Mouse (Mus musculus) intestine, embryonic 15.5 days (tissue): ENCODE data around the gene Tas2r113. TPM values are rescaled to one million over a fixed set of nuclear protein-coding genes. Genes with fewer than 3 reads are reported as not detected.
"Not testable (repeated sequence)": the region's sequence is repeated elsewhere in the genome, so short reads cannot be mapped to it uniquely, and the experiment has no call there.

ENCODE experiments used
- ATAC-seq: fragments of 200-750 bp; cut with Nextera tagmentation; 2 replicates; pipeline ENCODE4 v1.8.0; 2017; ENCODE audit warnings: moderate TSS enrichment, moderate library complexity
- H3K27ac ChIP-seq: fragments of 300-500 bp; sonication (generic); 2 replicates; pipeline ENCODE4 v1.5.1; 2015; ENCODE audit warnings: mild to moderate bottlenecking, inconsistent platforms
- H3K27me3 ChIP-seq: fragments of 300-500 bp; sonication (generic); replicated peaks from 2 replicates; pipeline ENCODE4 v1.6.1; 2015; ENCODE audit warnings: inconsistent platforms
- H3K36me3 ChIP-seq: fragments of 300-500 bp; sonication (generic); 2 replicates; pipeline ENCODE4 v1.6.1; 2015; ENCODE audit warnings: inconsistent platforms
- H3K4me1 ChIP-seq: fragments of 300-500 bp; sonication (generic); replicated peaks from 2 replicates; pipeline ENCODE4 v1.6.1; 2015; ENCODE audit warnings: inconsistent platforms
- H3K4me2 ChIP-seq: fragments of 300-500 bp; sonication (generic); replicated peaks from 2 replicates; pipeline ENCODE4 v1.6.1; 2015; ENCODE audit warnings: mild to moderate bottlenecking, inconsistent platforms
- H3K4me3 ChIP-seq: fragments of 300-500 bp; sonication (generic); replicated peaks from 2 replicates; pipeline ENCODE4 v1.5.1; 2015; ENCODE audit warnings: inconsistent platforms
- H3K9ac ChIP-seq: fragments of 300-500 bp; sonication (generic); 2 replicates; pipeline ENCODE4 v1.6.1; 2015; ENCODE audit warnings: inconsistent platforms
- H3K9me3 ChIP-seq: fragments of 300-500 bp; sonication (generic); 2 replicates; pipeline ENCODE4 v1.6.1; 2016; ENCODE audit warnings: inconsistent platforms
- WGBS: fragments of 180-500 bp; shearing (Covaris S2); methylation state at CpG from one replicate; pipeline ENCODE4 v1.1.7; 2015; 5-methylcytosine and 5-hydroxymethylcytosine counted together
- polyA plus RNA-seq: library from polyadenylated mRNA; unstranded; fragments of >200 nt; fragmentation: Nextera tagmentation; extraction: Ambion mirVana; gene quantifications from 2 replicates; pipeline ENCODE4 v1.2.1, GENCODE M21; 2015

The Tas2r113 gene
- not detected in 2 replicates for polyA plus RNA-seq

- H3K4me2 ChIP-seq, result no peak within 1 kb of the TSS
- no peak within 1 kb of the TSS for H3K4me3 ChIP-seq
- no peaks in the 10 kb centered on the region for H3K27me3 ChIP-seq
- no peak within 1 kb of the TSS for H3K9ac ChIP-seq
- no peaks in the 10 kb centered on the region for H3K9me3 ChIP-seq
- no peak within 1 kb of the TSS for H3K27ac ChIP-seq
- no peak for ATAC-seq
- H3K36me3 ChIP-seq, result no peaks in the 10 kb centered on the region
- no peaks in the 10 kb centered on the region for H3K4me1 ChIP-seq
- 75% methylated on average over 1 of the region's 1 CpGs for WGBS
Measured at GRCm38 (mm10) chr6:132892711-132893110, at the start of gene Tas2r113. Gene Tas2r113, plus strand, starts transcription at chr6:132893011.

GRCm38 (mm10) chr6:132846842-132847241, 46.0 kb upstream of the Tas2r113 start, which contains the start of gene Tas2r123:
Gene Tas2r123, plus strand, starts transcription at chr6:132847142.
- no peak for ATAC-seq

GRCm38 (mm10) chr6:132855138-132855537, 37.7 kb upstream of the Tas2r113 start, which contains the start of gene Tas2r116:
Gene Tas2r116, plus strand, starts transcription at chr6:132855438.
- ATAC-seq, result no peak
- H3K4me1 ChIP-seq, result no peaks in the 10 kb centered on the region
- WGBS, result 75% methylated on average over 1 of the region's 1 CpGs
- no peak within 1 kb of the TSS for H3K27ac ChIP-seq
- H3K4me2 ChIP-seq, result no peak within 1 kb of the TSS
- no peak within 1 kb of the TSS for H3K4me3 ChIP-seq
- no peaks in the 10 kb centered on the region for H3K27me3 ChIP-seq
- H3K36me3 ChIP-seq, result no peaks in the 10 kb centered on the region
- H3K9me3 ChIP-seq, result no peaks in the 10 kb centered on the region
- no peak within 1 kb of the TSS for H3K9ac ChIP-seq

More at GRCm38 (mm10) chr6:132846842-132847241, 46.0 kb upstream of the Tas2r113 start, which contains the start of gene Tas2r123:
- Histone ChIP-seq H3K27me3 (no peaks in the 10 kb centered on the region), H3K27ac (no peak within 1 kb of the TSS), H3K4me2 (no peak within 1 kb of the TSS), H3K4me1 (no peaks in the 10 kb centered on the region), H3K4me3 (no peak within 1 kb of the TSS), H3K9me3 (no peaks in the 10 kb centered on the region), H3K9ac (no peak within 1 kb of the TSS), H3K36me3 (no peaks in the 10 kb centered on the region)
- 77% methylated on average over 1 of the region's 1 CpGs for WGBS

GRCm38 (mm10) chr6:132867708-132868107, 25.1 kb upstream of the Tas2r113 start, which contains the start of gene Tas2r110:
Gene Tas2r110, plus strand, starts transcription at chr6:132868008.
- Histone ChIP-seq H3K9ac (no peak within 1 kb of the TSS), H3K4me2 (no peak within 1 kb of the TSS), H3K27me3 (no peaks in the 10 kb centered on the region), H3K4me3 (no peak within 1 kb of the TSS), H3K9me3 (no peaks in the 10 kb centered on the region), H3K4me1 (no peaks in the 10 kb centered on the region), H3K27ac (no peak within 1 kb of the TSS), H3K36me3 (no peaks in the 10 kb centered on the region)
- no peak for ATAC-seq

GRCm38 (mm10) chr6:132909351-132909750, 16.5 kb downstream of the Tas2r113 start, which contains the start of gene Tas2r125:
Gene Tas2r125, plus strand, starts transcription at chr6:132909651.
- Histone ChIP-seq H3K36me3 (no peaks in the 10 kb centered on the region), H3K4me1 (no peaks in the 10 kb centered on the region), H3K27ac (no peak within 1 kb of the TSS), H3K9me3 (no peaks in the 10 kb centered on the region), H3K9ac (no peak within 1 kb of the TSS), H3K4me2 (no peak within 1 kb of the TSS), H3K4me3 (no peak within 1 kb of the TSS), H3K27me3 (no peaks in the 10 kb centered on the region)
- 87% methylated on average over 3 of the region's 3 CpGs for WGBS
- no peak for ATAC-seq

- not testable (repeated sequence) for ATAC-seq, H3K4me3 ChIP-seq, H3K4me1 ChIP-seq, H3K9me3 ChIP-seq, H3K36me3 ChIP-seq, H3K4me2 ChIP-seq, H3K9ac ChIP-seq, H3K27ac ChIP-seq, H3K27me3 ChIP-seq
Measured at GRCm38 (mm10) chr6:132941376-132941775, 48.6 kb downstream of the Tas2r113 start.

Other genes starting within 250 kb of the Tas2r113 start
- gene A630073D07Rik, start 241.5 kb upstream of the Tas2r113 start, polyA plus RNA-seq, result not detected in 2 replicates
- gene Tas2r120, start 236.1 kb upstream of the Tas2r113 start, polyA plus RNA-seq, result not detected in 2 replicates
- not detected in 2 replicates for gene Tas2r121, start 192.0 kb upstream of the Tas2r113 start, polyA plus RNA-seq
- not detected in 2 replicates for gene Tas2r122, start 181.1 kb upstream of the Tas2r113 start, polyA plus RNA-seq
- gene Tas2r115, start 155.0 kb upstream of the Tas2r113 start, polyA plus RNA-seq, result not detected in 2 replicates
- gene Tas2r124, start 138.3 kb upstream of the Tas2r113 start, polyA plus RNA-seq, result not detected in 2 replicates
- gene Tas2r102, start 130.9 kb upstream of the Tas2r113 start, polyA plus RNA-seq, result not detected in 2 replicates
- gene Tas2r136, start 114.8 kb upstream of the Tas2r113 start, polyA plus RNA-seq, result not detected in 2 replicates
- not detected in 2 replicates for gene Tas2r117, start 90.2 kb upstream of the Tas2r113 start, polyA plus RNA-seq
- not detected in 2 replicates for gene Tas2r123, start 45.9 kb upstream of the Tas2r113 start, polyA plus RNA-seq
- gene Tas2r116, start 37.6 kb upstream of the Tas2r113 start, polyA plus RNA-seq, result not detected in 2 replicates
- gene Tas2r110, start 25.0 kb upstream of the Tas2r113 start, polyA plus RNA-seq, result not detected in 2 replicates
- gene Tas2r125, start 16.6 kb downstream of the Tas2r113 start, polyA plus RNA-seq, result not detected in 2 replicates
- not detected in 2 replicates for gene Tas2r129, start 58.1 kb downstream of the Tas2r113 start, polyA plus RNA-seq
- not detected in 2 replicates for gene Tas2r131, start 64.9 kb downstream of the Tas2r113 start, polyA plus RNA-seq
- gene Tas2r109, start 88.0 kb downstream of the Tas2r113 start, polyA plus RNA-seq, result not detected in 2 replicates
- not detected in 2 replicates for gene Tas2r103, start 144.1 kb downstream of the Tas2r113 start, polyA plus RNA-seq
- gene Tas2r140, start 162.8 kb downstream of the Tas2r113 start, polyA plus RNA-seq, result not detected in 2 replicates
- gene Smim10l1, start 211.9 kb downstream of the Tas2r113 start, polyA plus RNA-seq, result 78.2 and 99.2 TPM in 2 replicates